Mouse (Mus musculus) gastrocnemius, postnatal 36 days (tissue): Measurements from ENCODE around the gene Hsp90aa1. TPM values are rescaled to one million over a fixed set of nuclear protein-coding genes. Genes with fewer than 3 reads are reported as not detected.
A peak's percentile ranks its signal among the peaks of the same experiment; 100 is the strongest.
"Not testable (repeated sequence)": the region's sequence is repeated elsewhere in the genome, so short reads cannot be mapped to it uniquely, and the experiment has no call there.

Experiments used
- DNase-seq, 2 experiments: peaks; one replicate each; pipeline ENCODE4 v3.0.0; 2022
- intact Hi-C: fragments of 180-260 bp; cut with DNase I; formaldehyde crosslinking; loops from one replicate; pipeline ENCODE4 v1.15.1; 2025
- total RNA-seq, 2 experiments: library from RNA; stranded (reverse); gene quantifications; 2 replicates each; pipeline ENCODE4 v1.2.3; 2021

Gene Hsp90aa1
- total RNA-seq, 2 experiments from 2014 or later = 38.6 to 52.2 TPM

DNA sequence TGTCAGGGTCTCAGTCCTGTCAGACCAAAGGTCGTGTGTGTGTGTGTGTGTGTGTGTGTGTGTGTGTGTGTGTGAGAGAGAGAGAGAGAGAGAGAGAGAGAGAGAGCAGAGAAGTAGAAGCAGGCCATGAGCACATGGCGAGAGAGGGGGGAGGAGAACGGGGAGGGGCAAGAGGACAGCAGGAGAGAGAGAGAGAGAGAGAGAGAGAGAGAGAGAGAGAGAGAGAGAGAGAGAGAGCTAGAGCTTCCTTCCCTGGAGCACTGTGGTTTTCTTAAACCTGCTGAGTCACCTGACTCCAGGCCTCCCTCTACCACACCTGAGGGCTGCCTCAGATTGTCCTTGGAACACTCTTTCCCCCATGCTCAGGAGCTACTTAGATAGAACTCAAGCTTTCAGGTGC lies 1.2 kb downstream of the Hsp90aa1 start:
- DNase-seq = not testable (repeated sequence)
- intact Hi-C loops = loop anchor here (5.0 kb wide), 1 partner anchor 279 kb away; no protein-coding TSS in a partner anchor

DNA sequence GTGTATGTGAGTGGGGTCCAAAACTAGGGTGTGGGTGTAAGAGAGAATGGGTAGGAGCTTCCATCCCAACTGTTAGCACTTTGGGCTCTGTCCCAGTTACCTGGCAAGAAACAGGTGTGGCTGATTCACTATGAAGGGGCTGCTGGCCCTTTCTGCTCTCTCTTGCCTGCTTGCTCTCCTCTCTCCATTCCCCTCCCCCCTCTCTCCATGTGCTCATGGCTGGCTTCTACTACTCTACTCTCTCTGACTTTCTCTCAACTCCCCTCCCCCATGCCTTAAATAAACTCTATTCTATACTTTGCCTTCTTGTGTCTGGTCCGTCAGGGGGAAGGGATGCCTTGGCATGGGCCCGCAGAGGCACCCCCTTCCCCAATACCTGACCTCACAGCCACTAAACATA lies 1.8 kb downstream of the Hsp90aa1 start:
- intact Hi-C loops = loop anchor here (5.0 kb wide), 1 partner anchor 278 kb away; no protein-coding TSS in a partner anchor
- no peak for DNase-seq

DNA sequence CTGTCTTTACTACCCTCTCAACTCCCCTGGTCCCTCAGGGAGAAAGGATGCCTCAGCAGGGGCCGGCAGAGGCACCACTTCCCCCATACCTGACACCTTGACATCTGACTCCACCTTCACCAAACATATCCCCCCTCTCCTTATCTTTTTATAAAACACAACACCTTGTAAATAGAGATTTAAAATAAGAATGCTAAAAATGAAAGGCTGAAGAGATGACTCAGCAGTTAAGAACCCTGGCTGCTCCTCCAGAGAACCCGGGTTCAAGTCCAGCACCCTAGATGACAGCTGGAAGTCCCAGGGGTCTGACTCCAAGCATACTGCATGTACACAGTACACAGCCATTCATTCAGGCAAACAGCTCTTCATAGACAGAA lies 3.4 kb downstream of the Hsp90aa1 start:
- intact Hi-C loops = no loop called here
- no peak for DNase-seq

DNA sequence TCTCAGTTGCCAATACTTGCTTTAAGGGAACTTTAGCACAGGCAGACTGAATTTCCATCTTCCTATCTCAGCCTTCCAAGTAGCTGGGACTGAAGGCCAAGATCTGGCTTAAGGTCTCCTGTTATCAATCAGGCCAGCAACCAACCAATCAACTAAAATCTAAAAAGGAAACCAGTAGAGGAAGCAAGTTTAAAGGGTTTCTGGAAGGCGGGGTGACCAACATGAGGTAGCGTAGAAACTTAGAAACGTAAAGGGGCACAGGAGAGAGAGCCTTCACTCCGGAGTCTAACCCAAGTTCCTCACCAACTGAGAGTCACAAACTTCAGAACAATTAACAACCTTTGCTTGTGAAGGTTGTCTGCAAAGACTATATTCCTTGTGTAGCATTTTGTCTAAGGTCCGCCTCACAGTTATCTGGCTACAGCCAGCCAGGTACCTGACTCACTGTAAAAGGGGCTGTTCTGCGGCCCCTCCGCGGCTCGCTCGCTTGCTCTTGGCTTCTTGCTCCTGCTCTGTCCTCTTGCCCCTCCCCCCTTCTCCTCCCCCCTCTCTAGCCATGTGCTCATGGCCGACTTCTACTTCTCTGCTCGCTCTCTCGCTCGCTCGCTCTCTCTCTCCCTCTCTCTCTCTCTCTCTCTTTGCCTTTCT lies 3.9 kb downstream of the Hsp90aa1 start:
- DNase-seq = no peak
- intact Hi-C loops = no loop called here

DNA sequence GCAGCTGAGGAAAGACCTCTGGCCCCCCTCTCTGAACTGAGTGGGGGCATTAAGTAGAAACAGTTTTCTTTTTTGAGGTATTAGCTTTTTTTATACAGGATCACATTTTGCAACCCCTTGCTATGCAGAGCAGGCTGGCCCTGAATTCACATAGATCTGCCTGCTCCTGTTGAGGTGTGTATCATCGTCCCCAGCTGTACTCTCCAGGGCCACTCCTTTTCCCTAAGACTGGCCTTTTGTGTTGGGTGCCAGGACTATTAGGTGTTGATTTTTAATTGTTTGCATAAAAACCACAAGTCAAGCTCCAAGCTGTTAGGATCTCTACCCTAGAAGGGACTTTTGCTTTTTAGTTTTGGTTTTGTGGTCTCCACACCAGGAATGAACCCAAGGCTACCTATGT lies 4.4 kb downstream of the Hsp90aa1 start:
- no peak for DNase-seq
- intact Hi-C loops = no loop called here

DNA sequence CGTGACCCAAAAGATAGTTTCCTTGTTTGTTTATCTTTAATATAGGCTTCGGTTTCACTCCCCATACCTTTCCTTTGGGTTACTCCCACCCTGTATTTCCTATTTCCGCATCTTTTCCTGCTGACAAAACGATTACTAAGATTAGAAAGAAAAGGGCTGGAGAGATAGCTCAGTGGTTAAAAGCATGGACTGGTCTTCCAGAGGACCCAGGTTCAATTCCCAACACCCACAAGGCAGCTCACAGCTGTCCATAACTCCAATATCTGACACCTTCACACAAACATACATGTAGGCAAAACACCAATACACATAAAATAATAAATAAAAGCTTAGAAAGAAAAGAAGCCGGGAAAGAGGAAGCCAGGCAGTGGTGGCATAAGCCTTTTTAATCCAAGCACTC lies 5.1 kb downstream of the Hsp90aa1 start:
- no peak for DNase-seq
- intact Hi-C loops = no loop called here

DNA sequence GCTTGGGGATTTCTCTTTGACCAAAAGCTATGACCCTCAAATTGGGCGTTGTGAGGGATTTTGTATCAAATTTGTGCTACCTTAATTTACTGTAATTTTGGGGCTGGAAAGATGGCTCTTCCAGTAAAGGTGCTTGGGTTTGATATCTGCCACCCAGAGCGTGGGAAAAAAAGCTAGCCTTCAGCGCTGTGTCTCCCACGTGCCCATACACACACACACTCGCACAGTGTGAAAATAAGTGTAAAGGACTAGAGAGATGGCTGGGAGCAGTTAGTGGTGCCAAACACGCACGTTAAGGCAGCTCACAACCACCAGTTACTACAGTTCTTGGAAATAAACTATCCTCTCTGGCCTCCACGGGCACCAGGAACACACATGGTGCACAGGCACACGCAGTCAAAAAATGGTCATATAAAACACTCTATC lies 5.5 kb downstream of the Hsp90aa1 start:
- intact Hi-C loops = no loop called here
- no peak for DNase-seq

DNA sequence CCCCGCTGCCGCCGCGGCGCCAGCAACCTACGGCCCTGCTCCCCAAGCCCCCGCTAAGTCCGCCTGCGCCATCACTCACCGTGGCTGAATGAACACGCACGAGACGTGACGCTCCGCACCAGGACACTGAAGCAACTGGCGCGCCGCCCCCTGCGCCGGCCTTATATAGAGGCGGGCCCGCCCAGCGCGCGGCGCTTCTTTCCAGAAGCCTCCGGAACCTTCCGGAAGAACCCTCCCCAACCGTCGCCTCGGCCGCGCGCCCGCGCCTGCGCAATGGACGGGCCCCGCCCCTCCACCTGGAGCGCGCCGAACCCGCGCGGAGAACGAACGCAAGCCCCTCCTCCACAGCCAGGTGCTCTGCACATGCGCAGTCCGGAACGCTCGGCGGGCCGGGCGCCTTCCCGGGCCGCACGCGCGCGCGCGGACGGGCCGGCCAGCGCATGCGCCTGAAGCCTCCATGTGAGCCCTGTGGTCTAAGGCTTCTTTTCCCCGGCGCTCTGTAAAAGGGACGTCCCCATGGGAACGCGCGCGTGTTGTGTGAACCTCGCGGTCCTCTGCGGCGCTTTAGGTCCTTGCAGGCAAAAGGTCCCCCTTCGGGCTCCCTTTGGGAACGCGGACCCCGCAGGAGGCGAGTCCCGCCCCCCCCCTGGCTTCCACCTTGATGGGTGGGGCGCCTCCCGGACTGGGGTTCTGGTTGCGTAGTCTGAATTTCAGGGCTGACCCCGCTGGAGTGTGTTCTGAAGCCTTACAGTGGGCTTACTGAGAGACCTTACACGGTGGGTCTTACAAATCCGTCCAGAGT lies 6.2 kb downstream of the Hsp90aa1 start:
- DNase-seq = peak; percentile 96 to 99
- intact Hi-C loops = no loop called here

DNA sequence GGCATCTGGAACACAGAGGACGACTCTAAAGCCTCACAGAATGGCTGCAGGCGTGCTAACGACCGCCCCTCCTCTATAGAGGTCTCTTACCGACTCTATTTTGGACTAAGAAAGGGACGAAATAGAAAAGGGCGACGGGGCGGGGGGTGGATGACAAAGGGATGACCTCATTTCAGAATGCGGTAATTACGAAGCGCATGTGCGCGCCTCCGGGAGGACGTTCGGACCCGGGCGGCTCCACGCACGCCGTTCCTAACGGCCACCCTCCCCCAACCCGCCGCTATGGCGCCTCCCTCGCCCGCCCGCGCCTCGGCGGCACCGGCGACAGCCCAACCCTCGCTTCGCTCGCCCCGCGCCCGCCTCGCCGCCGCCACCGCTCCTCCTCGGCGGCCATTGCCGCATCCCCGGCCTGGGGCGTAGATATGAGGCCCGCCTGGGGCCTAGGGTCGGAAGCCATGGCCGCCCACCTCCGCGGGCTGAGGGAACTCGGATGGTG lies 6.8 kb downstream of the Hsp90aa1 start:
- intact Hi-C loops = no loop called here

DNA sequence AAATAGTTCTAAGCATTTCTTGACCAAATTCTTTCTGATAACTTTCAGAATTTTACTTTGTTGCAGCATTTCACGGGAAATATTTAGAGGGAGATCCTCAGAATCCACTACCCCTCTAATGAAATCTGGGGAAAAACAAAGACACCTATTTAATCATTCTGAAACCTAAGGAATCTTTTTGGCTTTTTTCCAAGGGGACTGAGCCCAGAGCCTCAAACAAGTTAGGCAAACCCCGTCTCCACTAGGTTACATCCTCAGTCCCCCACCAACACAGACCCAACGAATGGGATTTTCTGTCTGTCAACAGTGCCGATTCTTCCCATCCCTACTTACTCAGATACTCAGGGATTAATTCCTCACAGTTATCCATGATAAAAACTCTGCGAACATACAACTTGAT lies 9.2 kb downstream of the Hsp90aa1 start:
- intact Hi-C loops = not testable (repeated sequence)

More for the DNA sequence above, 6.8 kb downstream of the Hsp90aa1 start:
- DNase-seq = peak in 1 of 2 experiments; percentile 13

DNA sequence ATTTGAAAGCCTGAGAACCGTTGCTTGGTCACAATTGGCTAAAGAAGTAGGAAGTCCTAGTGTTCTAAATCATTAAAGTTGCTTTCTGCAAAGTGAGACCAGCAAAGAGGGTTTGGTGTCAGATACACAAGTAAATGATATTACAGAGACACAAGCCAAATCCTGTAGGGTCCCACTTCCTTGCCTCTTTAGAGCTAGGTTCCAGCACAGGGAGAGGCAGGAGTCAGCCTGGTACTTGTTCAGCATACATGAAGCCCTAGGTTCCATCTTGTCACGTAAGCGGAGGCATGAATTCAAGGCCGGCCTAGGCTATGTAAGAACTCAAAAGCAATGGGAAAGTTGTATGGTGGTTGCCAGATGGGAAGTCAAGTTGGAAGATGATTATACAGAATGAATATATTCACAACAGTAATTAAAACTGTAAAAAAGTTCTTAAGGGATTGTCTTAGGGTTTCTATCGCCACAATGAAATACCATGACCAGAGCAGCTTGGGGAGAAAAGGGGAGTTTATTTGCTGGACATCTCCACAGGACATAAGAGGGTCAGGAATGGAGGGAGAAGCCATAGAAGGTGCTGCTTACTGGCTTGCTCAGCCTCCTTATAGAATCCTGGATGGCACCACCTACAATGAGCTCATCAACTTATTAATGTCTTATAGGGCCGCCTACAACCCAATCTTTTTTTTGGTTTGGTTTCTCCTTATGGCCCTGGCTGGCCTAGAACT lies 12.4 kb downstream of the Hsp90aa1 start:
- DNase-seq = no peak
- intact Hi-C loops = no loop called here

More for the DNA sequence above, 9.2 kb downstream of the Hsp90aa1 start:
- DNase-seq = not testable (repeated sequence)

DNA sequence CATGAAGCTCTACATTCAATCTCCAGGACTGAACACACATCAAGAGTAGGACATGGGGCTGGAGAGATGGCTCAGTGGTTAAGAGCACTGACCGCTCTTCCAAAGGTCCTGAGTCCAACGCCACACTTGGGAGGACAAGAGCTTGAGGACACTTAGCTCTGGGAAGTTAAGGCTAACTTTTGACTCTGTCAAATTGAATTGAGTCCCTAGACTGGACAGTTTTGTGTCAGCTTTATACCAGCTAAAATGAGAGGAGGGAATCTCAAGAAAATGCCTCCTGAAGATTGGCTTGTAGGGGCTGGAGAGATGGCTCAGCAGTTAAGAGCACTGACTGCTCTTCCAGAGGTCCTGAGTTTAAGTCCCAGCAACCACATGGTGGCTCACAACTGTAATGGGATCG lies 13.6 kb downstream of the Hsp90aa1 start:
- DNase-seq, intact Hi-C loops: not testable (repeated sequence)

DNA sequence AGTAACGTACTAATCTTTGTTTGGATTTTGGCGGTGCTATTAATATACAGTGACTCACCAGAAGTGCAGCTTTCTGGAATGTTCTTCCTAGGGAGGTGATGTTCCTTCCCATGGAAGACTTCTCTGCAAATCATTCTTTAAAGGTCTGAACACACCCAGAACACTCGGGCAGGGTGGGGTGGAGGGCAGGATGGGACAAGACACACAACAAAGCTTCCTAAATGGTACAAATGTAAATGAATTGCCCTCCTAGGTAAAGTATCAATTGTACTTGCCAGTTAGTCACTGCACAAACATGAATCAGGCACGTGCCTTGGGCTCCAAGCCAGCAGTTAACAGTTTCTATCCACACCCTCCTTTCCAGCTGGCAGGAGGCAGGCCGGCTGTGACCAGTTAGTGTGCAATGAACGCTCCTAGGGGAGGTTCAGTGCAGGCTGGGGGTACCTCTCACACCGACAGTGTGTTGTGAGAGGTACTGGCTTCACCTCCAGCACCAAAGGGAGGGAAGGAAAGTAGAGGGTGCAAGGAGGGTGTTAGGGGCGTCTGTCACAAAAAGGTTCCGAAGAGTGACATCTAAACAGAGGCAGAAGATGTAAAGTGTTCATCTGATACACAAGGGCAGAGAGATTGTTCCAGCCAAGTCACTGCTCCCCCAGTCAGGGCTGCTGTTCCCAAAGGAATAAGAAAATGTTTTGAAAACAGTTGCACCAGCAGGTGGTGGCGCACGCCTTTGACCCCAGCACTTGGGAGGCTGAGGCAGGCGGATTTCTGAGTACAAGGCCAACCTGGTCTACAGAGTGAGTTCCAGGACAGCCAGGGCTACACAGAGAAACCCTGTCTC lies 14.4 kb downstream of the Hsp90aa1 start:
- DNase-seq = peak in 1 of 2 experiments; percentile 37

DNA sequence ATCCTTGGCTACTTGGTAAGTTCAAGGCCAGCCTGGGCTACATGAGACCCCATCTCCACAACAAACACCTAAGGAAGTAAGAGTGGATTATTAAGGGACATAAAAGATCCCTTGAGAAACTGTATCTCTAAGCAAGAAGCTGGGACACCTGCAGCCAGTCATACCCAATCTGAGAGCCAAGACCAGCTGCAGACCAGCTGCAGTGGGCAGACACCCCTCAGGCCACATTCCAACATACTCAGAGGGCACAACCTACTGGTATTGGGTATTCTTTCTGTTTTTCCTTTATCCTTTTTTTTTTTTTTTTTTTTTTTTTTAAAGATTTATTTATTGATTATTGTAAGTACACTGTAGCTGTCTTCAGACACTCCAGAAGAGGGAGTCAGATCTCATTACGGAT lies 18.9 kb downstream of the Hsp90aa1 start:
- intact Hi-C loops = no loop called here
- no peak for DNase-seq

More for the DNA sequence above, 14.4 kb downstream of the Hsp90aa1 start:
- intact Hi-C loops = no loop called here

DNA sequence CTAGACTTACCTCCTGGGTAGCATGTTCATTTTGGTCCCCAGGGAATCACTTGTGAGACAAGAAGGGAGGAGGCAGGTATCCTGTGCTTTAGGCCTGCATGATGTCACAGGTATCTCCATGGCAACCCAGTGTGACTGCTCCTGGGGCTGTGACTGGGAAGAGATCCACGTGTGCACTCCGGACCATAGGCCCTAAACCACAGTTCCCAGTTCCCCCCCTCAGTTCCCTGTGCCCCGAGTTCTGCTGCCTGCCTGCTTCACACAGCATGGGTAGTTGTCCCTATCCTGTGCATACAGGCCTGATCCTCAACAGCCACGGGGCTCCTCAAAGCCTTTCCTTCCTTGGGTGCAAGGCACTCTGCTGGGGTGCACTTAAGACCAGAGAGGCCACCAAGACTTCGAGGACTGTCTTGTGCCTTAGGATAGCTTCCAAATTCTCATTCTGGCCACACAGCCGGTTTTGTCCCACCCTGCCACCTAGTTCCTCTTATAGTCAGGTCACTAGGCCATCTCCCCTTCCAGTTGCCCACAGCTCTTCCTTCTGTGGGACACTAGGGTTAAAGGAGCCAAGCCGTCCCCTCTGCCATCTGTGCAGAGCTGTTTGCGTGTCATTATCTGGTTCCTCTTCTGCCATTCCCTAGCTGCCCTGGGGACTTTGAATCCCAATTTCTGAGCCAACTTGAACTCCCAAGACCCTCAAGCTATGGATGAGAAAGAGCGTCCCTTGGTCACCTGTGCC lies 19.8 kb downstream of the Hsp90aa1 start, which contains the start of gene 1700001K19Rik:
Gene 1700001K19Rik, minus strand, starts transcription at position 59 of the 739 bp plus-strand sequence.
- no peak for DNase-seq
- intact Hi-C loops = no loop called here

DNA sequence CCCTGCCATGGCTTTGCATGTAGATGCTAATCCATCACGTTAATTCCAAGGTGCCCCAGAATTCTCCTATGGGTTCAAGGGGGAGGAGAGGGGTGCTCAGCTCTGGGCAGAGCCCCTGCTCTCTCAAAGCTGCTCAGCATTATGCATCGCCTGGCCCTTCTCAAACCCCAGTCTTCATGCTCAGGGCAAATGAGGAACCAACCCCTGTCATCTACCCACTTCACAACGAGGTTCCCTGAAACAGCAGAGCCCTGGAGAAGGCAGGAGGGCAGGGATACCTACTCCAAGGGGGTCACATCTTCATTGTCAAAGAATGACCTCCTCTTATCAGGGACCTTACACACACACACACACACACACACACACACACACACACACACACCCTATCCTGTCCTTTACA lies 20.6 kb downstream of the Hsp90aa1 start:
- intact Hi-C loops = no loop called here
- DNase-seq = no peak

DNA sequence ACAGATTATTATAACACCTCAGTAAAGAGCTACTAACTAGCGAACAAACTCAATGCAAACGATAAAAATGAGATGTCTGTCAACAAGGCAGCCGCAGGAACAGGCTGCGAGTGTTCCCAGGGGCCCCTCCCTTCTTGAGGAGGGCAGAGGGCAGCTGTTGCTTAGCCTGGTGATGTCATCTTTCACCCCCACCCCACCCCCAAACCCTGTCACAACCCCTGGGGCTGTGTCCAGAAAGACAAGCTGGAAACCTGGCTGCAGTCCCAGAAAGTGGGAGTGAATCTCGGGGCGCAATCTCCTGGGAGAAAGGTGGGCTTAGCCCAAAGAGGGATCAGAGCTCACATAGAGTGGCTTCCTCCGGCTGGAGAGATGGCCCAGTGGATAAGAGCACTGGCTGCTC lies 21.3 kb downstream of the Hsp90aa1 start:
- intact Hi-C loops = no loop called here
- DNase-seq = no peak

DNA sequence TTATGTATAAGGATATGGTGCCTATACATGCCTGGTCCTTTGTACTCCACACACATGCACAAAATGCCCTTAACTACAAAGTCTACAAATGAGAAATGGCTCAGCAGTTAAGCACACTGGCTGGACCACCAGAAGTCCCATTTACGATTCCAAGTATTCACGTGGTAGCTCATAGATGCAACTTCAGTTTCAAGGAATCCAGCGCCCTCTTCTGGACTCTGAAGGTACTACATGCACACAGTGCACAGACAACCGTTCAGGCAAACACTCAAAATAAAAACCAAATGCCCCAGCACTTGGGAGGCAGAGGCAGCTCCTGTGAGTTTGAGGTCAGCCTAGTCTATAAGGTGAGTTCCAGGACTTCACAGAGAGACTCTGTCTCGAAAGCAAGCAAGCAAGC lies 28.3 kb downstream of the Hsp90aa1 start:
- DNase-seq = no peak
- intact Hi-C loops = no loop called here

DNA sequence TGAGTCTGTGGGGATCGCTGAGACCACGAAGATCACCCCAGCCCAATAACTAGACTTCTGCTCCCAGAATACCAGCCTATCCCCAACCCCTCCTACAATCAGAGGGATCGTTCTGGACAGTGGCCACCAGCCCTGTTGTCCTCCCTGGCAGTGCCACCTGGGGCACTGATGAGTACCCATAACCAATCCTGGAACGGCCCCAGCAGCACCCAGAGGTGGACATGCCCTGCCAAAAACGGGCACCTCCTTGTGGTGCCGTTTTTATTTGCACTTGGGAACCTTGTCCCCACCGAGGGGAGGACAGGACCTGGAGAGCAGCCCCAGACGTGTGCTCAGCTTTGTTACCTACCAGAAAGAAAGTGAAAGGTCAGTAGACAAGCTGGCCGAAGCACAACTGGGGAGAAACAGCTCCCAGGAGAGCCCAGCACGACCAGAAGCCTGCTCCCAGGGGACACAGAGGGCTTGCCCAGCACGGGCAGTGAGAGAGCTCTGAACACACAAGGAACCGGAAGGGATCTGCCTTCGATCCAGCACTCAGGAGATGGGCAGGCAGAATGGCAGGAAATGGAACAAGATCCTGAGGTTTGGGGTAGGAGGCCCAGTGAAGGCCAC lies 35.0 kb downstream of the Hsp90aa1 start:
- intact Hi-C loops = loop anchor here (5.0 kb wide), 1 partner anchor 35 kb away; no protein-coding TSS in a partner anchor
- DNase-seq = no peak
